Mouse (Mus musculus): Measurements from ENCODE around the gene Tagln2.
A peak's percentile ranks its signal among the peaks of the same experiment; 100 is the strongest.

The Tagln2 gene

DNA sequence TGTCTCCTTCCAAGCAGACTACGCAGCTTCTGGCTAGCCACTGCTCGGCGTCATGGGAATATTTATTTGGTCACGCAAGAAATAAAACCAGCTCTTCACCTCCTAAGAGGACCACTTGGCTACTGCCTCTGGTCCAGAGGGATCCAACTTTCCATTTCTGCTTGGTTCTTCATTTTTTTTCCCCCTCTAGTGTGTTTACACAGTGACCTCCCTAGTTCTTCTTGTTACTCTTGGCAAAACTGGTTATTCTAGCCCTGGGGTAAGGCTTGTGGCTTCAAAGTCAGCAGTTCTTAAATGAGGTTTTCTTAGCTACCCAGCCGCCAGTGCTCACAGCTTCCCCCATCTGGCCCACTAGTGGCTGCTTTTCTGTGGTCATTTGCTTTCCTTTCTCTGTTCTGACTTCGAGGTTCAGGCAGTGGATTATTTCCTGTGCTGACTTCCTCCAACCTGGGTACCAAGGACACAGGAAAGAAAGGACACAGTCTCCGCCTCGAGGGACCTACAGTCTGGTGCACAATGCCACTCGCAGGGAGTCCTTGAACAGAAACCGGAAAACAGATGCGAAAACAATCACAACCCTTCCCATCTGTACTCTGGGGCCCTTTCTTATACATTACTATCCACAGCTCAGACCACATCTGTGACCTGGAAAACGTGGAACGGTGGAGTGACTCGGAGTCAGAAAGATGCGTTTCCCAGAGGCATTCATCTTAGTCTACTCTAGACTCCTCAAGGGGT lies 25.3 kb downstream of the Tagln2 start:
- no peak for DNase-seq (ENCODE audit: low read depth, low spot score)

DNA sequence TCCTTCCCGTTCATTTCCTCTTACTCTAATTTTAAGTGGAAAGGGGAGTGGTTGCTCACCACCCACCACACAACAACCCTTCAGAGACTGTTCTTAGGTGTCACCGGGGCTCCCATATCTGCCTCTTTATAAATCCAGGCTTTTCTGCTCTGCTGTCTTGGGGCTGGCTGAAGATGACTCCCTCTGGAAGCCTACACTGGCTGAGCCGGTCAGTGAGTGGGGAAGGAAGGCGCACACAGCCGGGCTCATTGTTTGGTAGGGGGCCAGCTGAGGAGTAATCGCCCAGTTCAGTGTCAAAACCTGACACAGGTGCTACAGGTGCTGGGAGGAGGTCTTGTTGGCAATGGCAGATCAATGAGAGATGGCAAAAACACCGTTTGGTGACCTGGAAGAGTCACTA lies 26.1 kb downstream of the Tagln2 start:
- DNase-seq (ENCODE audit: low read depth, low spot score): no peak

DNA sequence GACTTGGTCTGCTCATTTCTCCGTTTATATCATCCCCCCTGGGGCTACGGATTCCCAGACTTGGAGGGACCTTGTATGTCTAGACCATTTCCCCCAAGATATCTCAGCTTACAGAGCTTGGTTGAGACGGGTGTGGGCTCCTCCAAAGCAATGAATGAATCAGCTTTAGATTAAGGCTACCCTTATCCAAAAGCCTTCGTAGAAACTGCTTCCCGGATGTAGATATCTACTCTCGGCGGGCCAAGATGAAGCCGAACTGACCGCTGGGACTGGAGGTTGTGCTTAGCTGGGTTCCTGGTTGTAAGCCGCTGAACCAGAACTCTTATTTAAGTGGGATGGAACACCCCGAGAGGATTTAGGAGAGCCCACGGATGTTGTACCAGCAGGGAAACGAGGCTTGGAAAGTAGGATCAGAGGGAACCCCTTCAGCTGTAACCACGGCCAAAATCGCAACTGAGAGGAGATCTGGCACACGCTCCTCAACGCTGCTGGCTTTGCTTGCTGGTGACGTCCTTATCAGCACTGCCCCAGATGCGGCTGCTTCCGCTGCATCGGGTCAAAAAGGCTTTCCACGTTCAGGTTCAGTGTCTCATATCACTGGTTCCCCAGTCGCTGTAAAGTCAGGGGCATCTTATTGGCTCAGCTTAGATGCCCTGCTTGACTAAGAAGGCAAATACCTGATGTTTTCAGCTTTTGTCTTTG lies 26.7 kb downstream of the Tagln2 start:
- no peak for DNase-seq (ENCODE audit: low read depth, low spot score)

DNA sequence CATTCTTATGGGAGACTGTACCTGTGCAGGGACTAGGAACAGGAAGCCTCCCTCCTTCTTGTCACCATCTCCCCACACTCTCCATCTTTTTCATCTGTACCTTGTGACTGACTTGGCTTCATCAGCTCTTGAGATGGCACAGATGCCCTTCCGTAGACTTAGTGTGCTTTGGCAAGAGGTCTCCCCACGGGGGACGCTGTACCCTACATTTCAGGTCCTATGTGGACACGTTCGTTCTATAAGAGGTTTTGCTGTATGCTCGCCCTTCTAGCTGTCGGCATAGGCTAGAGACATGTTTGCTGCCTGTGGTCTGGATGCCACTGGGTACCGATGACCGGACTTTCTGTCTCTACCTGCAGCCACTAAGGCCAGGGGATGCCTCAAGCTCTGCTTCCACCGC lies 27.6 kb downstream of the Tagln2 start:
- DNase-seq (ENCODE audit: low read depth, low spot score): no peak

DNA sequence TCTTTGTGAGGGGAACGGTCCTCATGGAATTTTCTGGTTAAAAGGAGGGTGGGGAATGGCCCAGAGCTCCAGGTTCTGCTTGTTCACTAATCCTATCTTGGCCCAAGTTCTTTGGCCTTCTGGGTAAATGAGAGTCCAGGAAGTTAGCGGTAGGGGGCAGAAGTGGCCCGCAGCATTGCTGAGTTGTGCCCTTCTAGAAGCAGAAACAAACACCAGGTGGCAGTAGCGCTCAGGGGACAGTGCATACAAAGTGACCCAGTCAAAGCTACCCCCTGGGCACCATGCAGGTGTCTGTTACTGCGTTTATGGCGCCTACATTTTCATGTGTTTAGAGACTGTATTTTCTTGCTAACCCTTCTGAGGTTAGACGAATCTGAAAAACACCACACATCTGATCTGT lies 28.9 kb downstream of the Tagln2 start:
- DNase-seq (ENCODE audit: low read depth, low spot score): peak; percentile 89

DNA sequence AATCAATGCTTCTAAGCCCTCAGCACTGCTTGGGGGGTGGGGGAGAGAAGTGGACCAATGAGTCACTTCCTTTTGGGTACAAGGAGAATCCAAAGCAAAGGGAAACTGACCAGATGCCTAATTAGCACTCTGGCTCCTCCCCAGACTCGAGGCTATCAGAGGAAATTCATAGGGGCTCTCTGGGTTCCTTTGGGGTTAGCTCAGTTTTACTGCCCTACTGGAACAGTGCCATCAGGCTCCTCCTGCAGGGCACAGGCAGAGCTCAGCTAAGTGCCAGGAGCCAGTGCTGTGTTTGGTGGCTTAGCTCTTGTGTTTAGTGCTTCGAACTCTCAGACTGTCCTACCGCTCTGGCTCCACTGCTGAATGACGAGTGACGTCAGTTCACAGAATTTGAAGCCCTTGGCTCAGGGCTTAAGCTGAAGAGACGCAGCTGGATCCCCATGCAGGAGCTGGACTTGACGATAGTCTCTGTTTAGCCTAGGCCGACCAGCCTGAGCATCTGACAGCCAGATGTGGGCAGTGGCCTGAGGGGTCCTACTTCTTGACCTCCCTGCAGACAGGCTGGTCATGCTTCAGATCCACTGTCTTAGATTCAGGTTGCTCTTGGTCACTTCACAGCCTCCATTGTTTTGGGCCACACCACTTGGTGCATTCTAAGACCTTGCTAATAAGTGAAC lies 30.8 kb downstream of the Tagln2 start:
- DNase-seq (ENCODE audit: low read depth, low spot score): no peak

DNA sequence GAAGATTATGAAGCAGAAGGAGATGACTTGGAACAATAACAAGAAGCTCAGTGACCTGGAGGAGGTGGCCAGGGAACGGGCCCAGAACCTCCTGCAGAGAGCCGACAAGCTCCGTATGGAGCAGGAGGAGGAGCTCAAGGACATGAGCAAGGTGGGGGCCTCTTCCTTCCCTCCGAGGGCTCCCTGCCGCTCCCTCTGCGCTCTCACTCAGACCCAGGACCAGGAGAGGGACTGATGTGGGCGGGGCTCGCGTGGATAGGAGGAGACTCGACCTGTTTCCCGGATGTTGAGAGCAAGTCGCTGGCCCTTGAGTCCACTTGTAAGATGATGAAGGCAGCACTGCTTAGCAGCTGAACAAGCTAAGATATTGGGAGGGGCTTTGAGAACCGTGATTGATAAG lies 32.7 kb downstream of the Tagln2 start:
- DNase-seq (ENCODE audit: low read depth, low spot score): no peak

DNA sequence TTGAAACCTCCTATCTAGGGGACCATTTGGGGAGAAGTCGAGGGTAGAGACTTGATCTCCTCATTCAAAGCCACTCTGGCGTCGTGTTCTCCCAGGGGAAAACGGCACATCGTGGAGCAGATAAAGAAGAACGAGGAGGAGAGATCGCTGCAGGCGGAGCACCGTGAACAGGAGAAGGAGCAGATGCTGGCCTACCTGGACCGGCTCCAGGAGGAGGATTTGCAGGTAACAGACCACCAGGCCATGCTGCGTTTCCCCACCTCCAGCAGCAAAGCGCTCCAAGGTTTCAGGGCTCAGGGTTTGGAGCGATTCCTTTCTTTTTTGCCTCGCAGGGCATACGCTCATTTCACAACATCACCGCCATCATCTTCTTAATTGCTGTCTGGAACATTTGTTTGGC lies 35.3 kb downstream of the Tagln2 start:
- no peak for DNase-seq (ENCODE audit: low read depth, low spot score)

DNA sequence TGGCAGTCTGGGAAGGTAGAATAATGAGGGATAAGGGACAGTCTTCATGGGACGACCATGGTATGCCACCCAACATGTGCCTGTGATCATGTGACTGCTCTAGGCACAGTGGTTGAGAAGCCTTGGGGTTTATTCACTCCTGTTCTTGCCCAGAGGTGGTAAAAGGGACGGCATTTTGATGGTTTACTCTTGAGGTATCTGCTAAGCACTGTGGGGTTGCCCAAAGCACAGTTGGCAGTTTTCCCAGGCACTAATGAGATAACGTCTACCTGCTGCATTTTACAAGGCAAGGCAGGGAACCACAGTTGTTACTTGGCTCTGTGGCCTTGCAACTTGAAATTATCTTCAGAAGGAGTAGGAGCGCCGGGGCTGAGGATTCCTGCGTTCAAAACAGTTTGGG lies 40.0 kb downstream of the Tagln2 start:
- DNase-seq (ENCODE audit: low read depth, low spot score): no peak

DNA sequence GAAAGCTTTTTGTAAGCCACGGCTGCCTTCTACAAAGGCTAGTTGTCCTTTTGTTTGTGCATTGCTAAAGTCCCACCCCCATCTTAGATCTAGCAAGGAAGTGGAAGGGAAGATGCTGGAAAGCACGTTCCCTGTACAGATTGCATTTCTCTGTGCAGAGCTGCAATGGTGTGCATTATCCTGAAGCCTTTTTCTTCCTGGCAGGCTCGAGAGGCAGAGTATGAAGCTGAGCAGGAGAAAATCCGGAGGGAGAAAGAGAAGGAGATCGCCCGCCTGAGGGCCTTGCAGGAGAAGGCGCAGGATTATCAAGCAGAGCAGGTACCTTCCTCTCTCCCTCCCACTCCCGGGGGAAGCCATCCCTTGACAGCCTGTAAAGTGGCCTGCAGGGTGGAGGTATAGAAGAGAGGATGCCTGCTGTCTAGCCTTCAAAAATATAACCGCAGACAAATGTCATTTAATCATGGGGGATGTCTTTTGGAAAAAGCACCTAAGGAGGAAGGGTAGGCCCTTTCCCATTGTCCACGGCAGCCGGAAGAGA lies 40.5 kb downstream of the Tagln2 start:
- DNase-seq (ENCODE audit: low read depth, low spot score): no peak

DNA sequence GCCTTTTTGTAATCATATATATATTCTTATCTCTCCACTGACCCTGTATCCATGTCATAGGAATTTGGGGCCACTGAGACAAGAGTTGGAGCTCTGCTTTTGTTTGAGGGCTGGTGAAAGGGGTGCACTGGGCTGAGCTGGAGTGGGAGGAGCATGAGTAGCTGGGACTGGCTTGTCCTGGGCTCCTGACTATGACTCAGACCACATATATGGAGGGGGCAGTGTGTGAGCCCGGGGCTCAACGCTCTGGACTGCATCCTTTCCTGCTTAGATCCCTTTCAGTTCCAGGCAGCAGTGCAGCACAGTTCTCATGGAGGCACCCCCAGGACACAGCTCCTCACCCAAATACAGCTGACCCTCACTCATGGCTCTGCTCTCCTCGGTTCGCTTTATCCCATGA lies 46.2 kb downstream of the Tagln2 start:
- no peak for DNase-seq (ENCODE audit: low read depth, low spot score)

DNA sequence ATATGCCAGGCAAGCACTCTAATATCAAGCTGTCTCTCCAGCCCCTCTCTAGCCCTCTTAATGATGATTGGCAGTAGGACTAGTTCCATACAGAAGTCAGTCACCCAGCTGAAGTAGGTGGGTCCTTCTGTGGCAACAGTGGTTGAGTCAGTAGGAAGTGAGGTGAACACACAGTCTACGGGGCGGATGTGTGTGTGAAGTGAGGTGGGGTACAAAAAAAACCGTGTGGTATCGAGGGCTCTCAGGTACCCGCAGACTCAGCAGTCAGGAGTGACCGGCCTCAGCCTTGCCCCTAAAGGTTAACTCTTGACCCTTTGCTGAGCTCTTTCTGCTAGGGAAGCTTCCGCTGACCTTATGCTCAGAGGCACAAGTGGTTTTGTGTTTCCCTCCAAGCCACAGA lies 48.7 kb downstream of the Tagln2 start:
- DNase-seq (ENCODE audit: low read depth, low spot score): no peak

DNA sequence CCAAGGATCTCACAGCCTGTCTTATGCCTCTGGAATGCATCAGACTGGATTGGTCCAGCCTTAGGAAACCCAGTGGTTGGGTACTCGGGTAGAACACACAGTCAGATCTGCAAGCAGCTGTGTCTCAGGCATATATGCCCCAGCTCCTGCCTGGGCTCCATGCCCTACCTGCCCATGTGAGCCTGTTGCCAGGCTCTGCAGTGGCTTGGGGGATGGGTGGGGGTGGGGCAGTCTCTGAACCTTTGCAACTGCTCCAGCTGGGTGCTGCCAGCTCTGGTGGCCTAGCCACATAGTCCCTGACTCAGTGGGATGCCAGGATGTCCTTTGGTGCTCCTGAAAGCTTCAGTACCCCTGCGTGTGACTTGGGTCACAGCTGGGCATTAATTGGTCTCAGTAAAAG lies 49.5 kb downstream of the Tagln2 start:
- no peak for DNase-seq (ENCODE audit: low read depth, low spot score)

DNA sequence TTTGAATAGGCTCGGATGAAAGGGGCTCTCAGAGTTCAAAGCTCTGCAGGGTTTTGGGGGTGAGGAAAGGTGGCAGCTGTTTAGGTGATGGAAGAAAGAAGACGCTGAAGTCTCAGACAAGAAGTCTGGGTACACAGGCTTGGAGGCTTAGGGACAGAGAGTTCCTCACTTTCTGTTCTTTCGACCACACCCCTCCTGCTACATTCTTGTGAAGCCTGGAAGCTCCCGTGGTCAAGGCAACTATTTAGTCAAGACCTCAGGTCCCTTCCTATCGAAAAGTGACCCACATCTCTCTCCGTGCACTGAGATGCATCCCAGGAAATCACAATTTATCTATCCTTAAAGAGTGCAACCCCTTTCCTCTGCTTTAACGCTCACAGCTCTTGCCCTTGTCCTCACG lies 49.9 kb downstream of the Tagln2 start:
- no peak for DNase-seq (ENCODE audit: low read depth, low spot score)

DNA sequence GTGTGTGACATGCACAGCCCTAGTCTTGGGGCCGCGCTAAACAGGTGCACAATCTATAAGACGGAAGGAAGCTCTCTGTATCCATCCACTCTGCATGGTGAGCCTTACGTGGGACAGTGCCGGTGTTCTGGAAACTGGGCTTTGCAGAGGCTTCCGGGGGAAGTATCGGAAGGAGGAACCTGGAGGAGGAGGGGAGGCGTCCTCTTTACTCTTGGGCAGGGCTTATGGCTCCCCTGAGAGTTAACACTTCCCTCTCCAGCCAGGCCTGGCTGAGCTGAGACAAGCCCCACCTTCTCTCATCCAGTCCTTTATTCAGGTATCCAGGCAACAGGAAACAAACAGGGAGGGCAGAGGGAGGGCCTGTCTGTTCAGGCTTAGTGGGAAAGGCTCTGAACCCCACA lies 50.7 kb downstream of the Tagln2 start:
- no peak for DNase-seq (ENCODE audit: low read depth, low spot score)

DNA sequence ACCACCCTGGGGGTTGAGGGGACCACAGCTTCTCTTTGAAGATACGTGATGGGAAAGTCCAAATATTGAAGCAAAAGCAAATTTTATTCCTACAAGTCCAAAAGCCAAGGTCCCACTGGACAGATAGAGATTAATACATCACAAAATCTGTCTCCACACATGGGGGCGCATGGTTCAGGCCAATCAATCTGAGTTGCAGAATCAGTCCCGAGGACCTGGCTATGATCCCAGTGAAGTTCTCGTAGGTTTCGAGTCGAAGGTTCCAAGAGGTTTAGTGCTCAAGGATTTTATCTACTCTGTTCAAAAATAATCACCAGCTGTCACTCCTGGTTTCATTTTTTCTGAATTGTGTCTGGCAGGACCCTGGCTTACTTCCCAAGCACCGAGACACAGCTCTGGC lies 51.2 kb downstream of the Tagln2 start:
- no peak for DNase-seq (ENCODE audit: low read depth, low spot score)

DNA sequence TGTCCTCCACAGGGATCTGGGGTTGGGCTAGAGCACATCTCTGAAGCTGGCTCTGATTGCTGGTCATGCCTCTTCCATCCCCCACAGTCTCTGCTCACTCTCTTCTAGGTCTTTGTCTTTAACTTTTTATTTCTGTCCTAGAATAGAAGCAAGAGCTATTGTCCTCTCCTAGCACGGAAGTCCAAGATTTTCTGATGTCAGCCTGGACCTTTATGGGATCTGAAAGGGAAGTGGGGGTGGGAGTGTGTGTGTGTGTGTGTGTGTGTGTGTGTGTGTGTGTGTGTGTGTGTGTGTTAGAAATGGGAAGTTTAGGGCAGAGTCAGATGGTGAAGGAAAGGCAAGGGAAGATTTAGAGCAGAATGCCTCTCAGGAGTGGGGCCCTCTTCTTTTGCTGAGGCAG lies 52.8 kb downstream of the Tagln2 start:
- DNase-seq (ENCODE audit: low read depth, low spot score): no peak

DNA sequence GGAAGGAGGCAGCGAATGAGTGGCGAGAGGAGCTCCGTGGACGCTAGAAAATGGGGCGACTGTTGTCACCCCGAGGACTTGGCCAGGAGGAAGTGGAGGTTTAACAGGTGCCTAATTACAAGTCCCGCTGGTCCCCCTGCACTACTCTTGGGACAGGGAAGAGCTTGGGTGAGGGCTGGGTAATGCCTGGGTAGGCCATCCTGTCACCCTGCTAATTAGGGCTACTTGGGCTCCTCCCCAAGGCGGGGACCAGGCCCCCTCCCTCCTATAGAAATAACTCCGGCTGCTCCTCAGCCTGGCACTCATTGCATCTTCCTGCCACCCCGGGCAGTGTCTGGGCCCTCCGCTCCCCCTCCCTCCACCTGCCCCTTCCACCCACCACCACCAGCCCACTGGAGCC lies 55.8 kb downstream of the Tagln2 start, which contains the start of gene Vsig8:
TSS of gene Vsig8 (plus strand) at position 301 of the 400 bp plus-strand sequence.
- no peak for DNase-seq (ENCODE audit: low read depth, low spot score)
